Mouse (Mus musculus) limb, embryonic 15.5 days (tissue): Measurements from ENCODE around the gene Cd7. TPM values are rescaled to one million over a fixed set of nuclear protein-coding genes. Genes with fewer than 3 reads are reported as not detected.
A peak's percentile ranks its signal among the peaks of the same experiment; 100 is the strongest.
"Not testable (repeated sequence)": the region's sequence is repeated elsewhere in the genome, so short reads cannot be mapped to it uniquely, and the experiment has no call there.

Experiments used
- ATAC-seq: fragments of 200-750 bp; cut with Nextera tagmentation; 2 replicates; pipeline ENCODE4 v1.8.0; 2017; ENCODE audit warnings: low read depth, moderate TSS enrichment; ENCODE audit not compliant: insufficient number of reproducible peaks, low FRiP score, low TSS enrichment
- H3K27ac ChIP-seq: fragments of 300-500 bp; sonication (generic); 2 replicates; pipeline ENCODE4 v1.5.1; 2015; ENCODE audit warnings: moderate library complexity, mild to moderate bottlenecking, inconsistent platforms
- H3K27me3 ChIP-seq: fragments of 300-500 bp; sonication (generic); 2 replicates; pipeline ENCODE4 v1.6.1; 2015; ENCODE audit warnings: inconsistent platforms
- H3K36me3 ChIP-seq: fragments of 300-500 bp; sonication (generic); 2 replicates; pipeline ENCODE4 v1.6.1; 2015; ENCODE audit warnings: inconsistent platforms
- H3K4me1 ChIP-seq: fragments of 300-500 bp; sonication (generic); 2 replicates; pipeline ENCODE4 v1.6.1; 2015; ENCODE audit warnings: inconsistent platforms
- H3K4me2 ChIP-seq: fragments of 300-500 bp; sonication (generic); 2 replicates; pipeline ENCODE4 v1.6.1; 2015; ENCODE audit warnings: mild to moderate bottlenecking, inconsistent platforms
- H3K4me3 ChIP-seq: fragments of 300-500 bp; sonication (generic); 2 replicates; pipeline ENCODE4 v1.5.1; 2015; ENCODE audit warnings: mild to moderate bottlenecking, inconsistent platforms
- H3K9ac ChIP-seq: fragments of 300-500 bp; sonication (generic); 2 replicates; pipeline ENCODE4 v1.6.1; 2015; ENCODE audit warnings: inconsistent platforms
- H3K9me3 ChIP-seq: fragments of 300-500 bp; sonication (generic); 2 replicates; pipeline ENCODE4 v1.6.1; 2016; ENCODE audit warnings: inconsistent platforms
- WGBS: fragments of 180-500 bp; shearing (Covaris S2); methylation state at CpG from one replicate; pipeline ENCODE4 v1.1.7; 2015; 5-methylcytosine and 5-hydroxymethylcytosine counted together
- polyA plus RNA-seq: library from polyadenylated mRNA; unstranded; fragments of >200 nt; fragmentation: Nextera tagmentation; extraction: Ambion mirVana; gene quantifications from 2 replicates; pipeline ENCODE4 v1.2.1, GENCODE M21; 2015

The Cd7 gene
- polyA plus RNA-seq, 1 experiment from 2014 or later: 0.60 TPM

DNA sequence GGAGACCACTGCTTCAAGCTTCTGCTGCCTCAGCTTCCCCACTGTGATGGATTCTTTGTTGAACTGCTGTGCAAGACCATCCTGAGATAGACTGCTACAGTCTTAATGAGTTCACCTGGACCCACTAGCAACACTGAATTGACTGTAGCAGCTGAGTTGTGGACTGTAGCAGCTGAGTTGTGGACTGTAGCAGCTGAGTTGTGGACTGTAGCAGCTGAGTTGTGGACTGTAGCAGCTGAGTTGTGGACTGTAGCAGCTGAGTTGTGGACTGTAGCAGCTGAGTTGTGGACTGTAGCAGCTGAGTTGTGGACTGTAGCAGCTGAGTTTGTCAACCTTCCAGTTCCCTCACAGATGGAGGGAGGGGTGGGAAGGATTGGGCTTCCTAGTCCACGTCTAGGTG is 3.8 kb upstream of the Cd7 start:
- WGBS: 41% methylated on average over 1 of the region's 1 CpGs
- H3K4me1 ChIP-seq, H3K36me3 ChIP-seq, H3K9me3 ChIP-seq, H3K4me2 ChIP-seq, H3K9ac ChIP-seq, H3K27me3 ChIP-seq, H3K27ac ChIP-seq, ATAC-seq, H3K4me3 ChIP-seq: not testable (repeated sequence)

DNA sequence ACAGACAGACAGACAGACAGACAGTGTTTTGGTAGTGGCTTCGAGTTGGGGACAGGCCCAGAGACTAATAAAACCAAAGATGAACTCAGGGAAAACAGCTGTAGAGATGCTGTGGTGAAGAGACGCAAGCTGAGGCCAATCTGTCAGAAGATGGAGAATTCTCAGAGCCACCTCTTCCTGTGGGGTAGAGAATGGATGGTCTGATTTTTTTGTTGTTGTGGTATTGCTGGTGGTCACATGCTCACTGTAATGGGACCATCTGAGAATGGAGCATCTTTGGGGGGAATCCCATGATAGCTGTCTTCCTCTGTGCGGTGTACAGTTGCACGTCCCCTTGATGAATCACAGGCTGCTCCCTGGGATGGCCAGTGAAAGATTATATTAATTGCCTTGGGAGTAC is 3.3 kb upstream of the Cd7 start:
- H3K4me2 ChIP-seq: no peak overlapping the region
- no peaks in the 10 kb centered on the region for H3K36me3 ChIP-seq
- no peak for ATAC-seq
- no peaks in the 10 kb centered on the region for H3K27me3 ChIP-seq
- H3K9ac ChIP-seq: no peak overlapping the region
- H3K9me3 ChIP-seq: no peaks in the 10 kb centered on the region
- no peak overlapping the region for H3K27ac ChIP-seq
- H3K4me3 ChIP-seq: no peak overlapping the region
- WGBS: 74% methylated on average over 4 of the region's 4 CpGs
- H3K4me1 ChIP-seq: peaks cover 6% of the 10 kb centered on the region; the same call in 1 of the 2 replicates

DNA sequence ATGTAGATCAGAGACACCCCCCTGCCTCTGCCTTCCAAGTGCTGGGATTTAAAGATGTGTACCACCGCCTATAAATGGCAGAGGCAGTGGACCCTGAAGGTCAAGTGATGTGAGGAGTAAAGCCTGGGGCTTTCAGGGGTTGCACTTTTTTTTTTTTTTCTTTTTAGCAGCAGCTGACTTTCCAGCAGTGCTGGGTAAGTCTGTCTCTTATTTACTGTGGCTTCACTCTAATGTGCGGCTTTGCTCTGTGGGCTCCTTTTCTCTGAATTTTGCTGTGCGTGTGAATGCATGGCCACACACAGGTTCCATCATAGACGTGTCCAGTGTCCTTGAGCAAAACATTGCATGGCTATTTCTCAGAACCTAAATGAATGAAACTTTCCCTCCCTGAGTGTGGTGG is 2.4 kb upstream of the Cd7 start:
- 63% methylated on average over 4 of the region's 4 CpGs for WGBS

GRCm38 (mm10) chr11:121041212-121041611 is 2.0 kb upstream of the Cd7 start:
- Histone ChIP-seq H3K4me1 (peaks cover 2% of the 10 kb centered on the region; the same call in 1 of the 2 replicates), H3K4me2 (no peak overlapping the region), H3K36me3 (no peaks in the 10 kb centered on the region), H3K4me3 (no peak overlapping the region), H3K27me3 (no peaks in the 10 kb centered on the region), H3K27ac (no peak overlapping the region), H3K9ac (no peak overlapping the region), H3K9me3 (no peaks in the 10 kb centered on the region)
- WGBS: 8% methylated on average over 4 of the region's 4 CpGs
- no peak for ATAC-seq

More for the DNA sequence above, 2.4 kb upstream of the Cd7 start:
- Histone ChIP-seq H3K4me2 (no peak overlapping the region), H3K9ac (no peak overlapping the region), H3K4me3 (no peak overlapping the region), H3K27me3 (no peaks in the 10 kb centered on the region), H3K9me3 (no peaks in the 10 kb centered on the region), H3K27ac (no peak overlapping the region), H3K4me1 (peaks cover 2% of the 10 kb centered on the region; the same call in 1 of the 2 replicates), H3K36me3 (no peaks in the 10 kb centered on the region)
- no peak for ATAC-seq

GRCm38 (mm10) chr11:121038366-121039240 is 615 bp downstream of the Cd7 start:
- H3K4me3 ChIP-seq: no peak overlapping the region
- no peak overlapping the region for H3K27ac ChIP-seq
- H3K4me1 ChIP-seq: peaks cover 2% of the 10 kb centered on the region; the same call in 1 of the 2 replicates
- no peak overlapping the region for H3K9ac ChIP-seq
- no peak for ATAC-seq
- no peaks in the 10 kb centered on the region for H3K9me3 ChIP-seq
- WGBS: 82% methylated on average over 11 of the region's 11 CpGs
- no peaks in the 10 kb centered on the region for H3K36me3 ChIP-seq
- H3K4me2 ChIP-seq: no peak overlapping the region
- no peaks in the 10 kb centered on the region for H3K27me3 ChIP-seq

- Histone ChIP-seq H3K9me3 (no peaks in the 10 kb centered on the region), H3K4me2 (no peak overlapping the region), H3K36me3 (no peaks in the 10 kb centered on the region), H3K4me3 (no peak overlapping the region), H3K27me3 (no peaks in the 10 kb centered on the region), H3K4me1 (no peaks in the 10 kb centered on the region), H3K9ac (no peak overlapping the region), H3K27ac (no peak overlapping the region)
- no peak for ATAC-seq
- 73% methylated on average over 5 of the region's 5 CpGs for WGBS
These were observed 6.1 kb downstream of the Cd7 start for GRCm38 (mm10) chr11:121033118-121033517.

DNA sequence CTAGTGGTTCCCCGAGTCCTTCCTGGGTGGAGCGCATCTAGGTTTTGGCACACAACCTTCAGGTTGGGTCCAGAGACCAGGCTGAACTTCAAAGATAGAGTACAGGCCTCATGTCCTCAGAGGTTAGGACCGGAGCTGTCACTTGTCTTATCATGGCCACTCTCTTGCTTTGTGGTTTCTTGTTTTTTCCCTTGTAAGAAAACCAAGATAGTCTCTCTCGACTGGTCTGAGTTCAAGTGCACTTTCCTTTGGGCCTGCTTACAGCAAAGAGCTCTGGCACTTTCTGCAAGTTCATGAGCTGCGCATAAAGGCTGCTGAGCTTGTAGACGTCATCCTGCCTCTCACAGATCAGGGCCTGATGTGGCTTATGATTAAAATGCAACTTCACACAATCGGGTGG is 12.0 kb downstream of the Cd7 start:
- Histone ChIP-seq H3K27ac (no peak overlapping the region), H3K4me3 (no peak overlapping the region), H3K4me2 (no peak overlapping the region), H3K4me1 (no peaks in the 10 kb centered on the region), H3K9me3 (no peaks in the 10 kb centered on the region), H3K27me3 (no peaks in the 10 kb centered on the region), H3K36me3 (no peaks in the 10 kb centered on the region), H3K9ac (no peak overlapping the region)
- no peak for ATAC-seq
- WGBS: 82% methylated on average over 7 of the region's 7 CpGs

- no peaks in the 10 kb centered on the region for H3K36me3 ChIP-seq
- H3K27ac ChIP-seq: no peak overlapping the region
- 69% methylated on average over 6 of the region's 6 CpGs for WGBS
- ATAC-seq: no peak
- no peak overlapping the region for H3K9ac ChIP-seq
- no peaks in the 10 kb centered on the region for H3K4me1 ChIP-seq
- no peaks in the 10 kb centered on the region for H3K9me3 ChIP-seq
- H3K27me3 ChIP-seq: no peaks in the 10 kb centered on the region
- no peak overlapping the region for H3K4me3 ChIP-seq
- no peak overlapping the region for H3K4me2 ChIP-seq
These were observed 15.1 kb downstream of the Cd7 start for GRCm38 (mm10) chr11:121024163-121024562.

GRCm38 (mm10) chr11:121019501-121019900 is 19.7 kb downstream of the Cd7 start:
- no peak overlapping the region for H3K4me2 ChIP-seq
- no peak overlapping the region for H3K27ac ChIP-seq
- no peak for ATAC-seq
- H3K9ac ChIP-seq: no peak overlapping the region
- H3K27me3 ChIP-seq: no peaks in the 10 kb centered on the region
- H3K4me3 ChIP-seq: no peak overlapping the region
- no peaks in the 10 kb centered on the region for H3K9me3 ChIP-seq
- no peaks in the 10 kb centered on the region for H3K36me3 ChIP-seq
- WGBS: 82% methylated on average over 5 of the region's 5 CpGs
- H3K4me1 ChIP-seq: 0 out of 2 replicates have a peak, but pooled peaks cover 2% of the 10 kb centered on the region

DNA sequence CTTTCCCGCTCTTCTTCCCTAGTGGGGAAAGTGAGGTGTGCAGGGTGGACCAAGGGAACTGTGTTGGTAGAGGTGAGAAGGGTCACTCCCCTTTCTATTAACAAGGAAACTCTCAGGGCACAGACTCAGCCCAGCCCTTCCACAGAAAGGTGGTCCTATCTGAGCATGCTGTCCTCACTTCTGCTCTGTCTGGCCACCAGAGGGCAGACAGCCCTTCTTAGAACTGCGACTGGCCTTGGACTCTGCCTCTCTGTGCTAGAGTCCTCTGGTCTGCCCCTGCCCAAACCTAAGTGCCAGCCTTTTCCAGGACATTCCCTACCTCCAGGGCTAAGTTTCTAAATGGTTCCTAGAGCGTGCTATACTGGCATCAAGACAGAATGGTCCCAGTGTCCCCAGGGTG is 21.5 kb downstream of the Cd7 start:
- Histone ChIP-seq H3K36me3 (no peaks in the 10 kb centered on the region), H3K4me2 (no peak overlapping the region), H3K9ac (no peak overlapping the region), H3K4me3 (no peak overlapping the region), H3K27me3 (no peaks in the 10 kb centered on the region), H3K27ac (no peak overlapping the region), H3K9me3 (no peaks in the 10 kb centered on the region), H3K4me1 (0 out of 2 replicates have a peak, but pooled peaks cover 2% of the 10 kb centered on the region)
- ATAC-seq: no peak
- WGBS: 46% methylated on average over 3 of the region's 3 CpGs

DNA sequence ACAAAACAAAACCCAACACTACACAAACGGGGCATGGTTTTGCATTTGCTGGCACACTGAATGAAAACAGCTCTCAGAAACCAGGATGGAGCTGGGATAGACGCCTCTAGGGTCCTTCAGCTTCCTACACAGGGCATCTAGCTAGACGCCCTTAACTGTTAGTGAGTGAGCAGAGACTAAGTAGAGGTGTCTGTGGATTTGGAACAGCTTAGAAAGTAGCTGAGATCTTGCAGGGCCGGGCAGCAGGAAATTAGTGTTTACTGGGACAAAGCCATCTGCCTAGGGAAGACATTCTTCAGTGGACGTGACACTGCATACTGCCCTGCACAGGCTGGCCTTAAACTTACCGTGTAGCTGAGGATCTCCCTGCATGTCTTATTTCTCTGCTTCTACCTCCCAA is 23.7 kb downstream of the Cd7 start:
- 55% methylated on average over 6 of the region's 6 CpGs for WGBS
- Histone ChIP-seq H3K27ac (no peak overlapping the region), H3K36me3 (no peaks in the 10 kb centered on the region), H3K9me3 (no peaks in the 10 kb centered on the region), H3K27me3 (no peaks in the 10 kb centered on the region), H3K9ac (no peak overlapping the region), H3K4me3 (no peak overlapping the region), H3K4me2 (no peak overlapping the region), H3K4me1 (0 out of 2 replicates have a peak, but pooled peaks cover 2% of the 10 kb centered on the region)
- ATAC-seq: no peak

DNA sequence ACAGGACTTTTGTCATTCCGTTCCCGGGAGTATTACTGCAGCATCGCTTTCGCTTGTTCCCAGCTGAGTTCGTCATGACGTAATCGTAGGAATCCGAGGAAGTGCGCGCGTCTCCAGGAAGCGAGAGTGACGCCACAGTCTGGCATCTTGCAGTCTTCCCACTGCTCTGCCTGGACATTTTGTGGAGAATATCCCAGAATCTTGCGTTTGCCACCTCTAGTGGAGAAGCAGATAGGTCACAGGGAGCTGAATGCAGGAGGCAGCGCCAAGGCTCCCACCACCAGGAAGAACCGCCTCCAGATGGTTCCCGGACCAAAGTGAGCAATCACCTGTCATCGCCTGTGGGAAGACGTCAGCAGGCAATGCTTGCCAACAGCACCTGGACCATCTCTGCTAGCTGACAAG is 24.3 kb downstream of the Cd7 start:
- Histone ChIP-seq H3K4me2 (peak overlapping the region; percentile 21), H3K27me3 (no peaks in the 10 kb centered on the region), H3K9ac (no peak overlapping the region), H3K4me3 (no peak overlapping the region), H3K9me3 (no peaks in the 10 kb centered on the region), H3K36me3 (no peaks in the 10 kb centered on the region), H3K27ac (no peak overlapping the region), H3K4me1 (0 out of 2 replicates have a peak, but pooled peaks cover 2% of the 10 kb centered on the region)
- ATAC-seq: no peak
- WGBS: 51% methylated on average over 19 of the region's 19 CpGs
